Mouse (Mus musculus) layer of hippocampus, adult 11-12 months (tissue): ENCODE results near the gene Slc25a21.

Source experiments
- DNase-seq: peaks from one replicate; pipeline ENCODE4 v3.0.0; 2022; ENCODE audit warnings: low spot score

The Slc25a21 gene

GRCm38 (mm10) chr12:56737104-56737503 lies 460.2 kb downstream of the Slc25a21 start:
- DNase-seq = no peak

- no peak for DNase-seq
Observed at GRCm38 (mm10) chr12:56727631-56728030, 469.6 kb downstream of the Slc25a21 start.

GRCm38 (mm10) chr12:56718707-56719051 lies 478.6 kb downstream of the Slc25a21 start:
- no peak for DNase-seq

- no peak for DNase-seq
Observed at GRCm38 (mm10) chr12:56717971-56718706, 479.1 kb downstream of the Slc25a21 start.

DNA sequence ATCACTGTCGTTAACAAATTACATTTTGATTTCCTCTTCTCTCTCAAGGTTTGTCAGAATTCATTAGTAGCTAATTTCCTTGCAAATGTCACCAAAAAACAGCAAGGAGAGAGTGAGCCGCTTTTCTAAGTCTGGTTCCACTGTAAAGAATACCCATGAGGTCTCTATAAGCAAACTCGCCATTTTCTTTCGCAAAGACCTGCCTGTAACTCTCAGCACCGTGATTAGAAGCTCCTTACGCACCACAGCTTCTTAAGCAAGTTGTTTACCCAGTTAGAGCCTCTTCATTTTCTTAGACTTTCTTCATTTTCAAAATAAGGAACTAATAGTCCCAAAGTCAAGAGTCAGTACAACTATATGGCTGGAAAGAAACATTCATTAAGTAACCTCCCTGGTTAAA lies 496.3 kb downstream of the Slc25a21 start:
- DNase-seq = no peak

DNA sequence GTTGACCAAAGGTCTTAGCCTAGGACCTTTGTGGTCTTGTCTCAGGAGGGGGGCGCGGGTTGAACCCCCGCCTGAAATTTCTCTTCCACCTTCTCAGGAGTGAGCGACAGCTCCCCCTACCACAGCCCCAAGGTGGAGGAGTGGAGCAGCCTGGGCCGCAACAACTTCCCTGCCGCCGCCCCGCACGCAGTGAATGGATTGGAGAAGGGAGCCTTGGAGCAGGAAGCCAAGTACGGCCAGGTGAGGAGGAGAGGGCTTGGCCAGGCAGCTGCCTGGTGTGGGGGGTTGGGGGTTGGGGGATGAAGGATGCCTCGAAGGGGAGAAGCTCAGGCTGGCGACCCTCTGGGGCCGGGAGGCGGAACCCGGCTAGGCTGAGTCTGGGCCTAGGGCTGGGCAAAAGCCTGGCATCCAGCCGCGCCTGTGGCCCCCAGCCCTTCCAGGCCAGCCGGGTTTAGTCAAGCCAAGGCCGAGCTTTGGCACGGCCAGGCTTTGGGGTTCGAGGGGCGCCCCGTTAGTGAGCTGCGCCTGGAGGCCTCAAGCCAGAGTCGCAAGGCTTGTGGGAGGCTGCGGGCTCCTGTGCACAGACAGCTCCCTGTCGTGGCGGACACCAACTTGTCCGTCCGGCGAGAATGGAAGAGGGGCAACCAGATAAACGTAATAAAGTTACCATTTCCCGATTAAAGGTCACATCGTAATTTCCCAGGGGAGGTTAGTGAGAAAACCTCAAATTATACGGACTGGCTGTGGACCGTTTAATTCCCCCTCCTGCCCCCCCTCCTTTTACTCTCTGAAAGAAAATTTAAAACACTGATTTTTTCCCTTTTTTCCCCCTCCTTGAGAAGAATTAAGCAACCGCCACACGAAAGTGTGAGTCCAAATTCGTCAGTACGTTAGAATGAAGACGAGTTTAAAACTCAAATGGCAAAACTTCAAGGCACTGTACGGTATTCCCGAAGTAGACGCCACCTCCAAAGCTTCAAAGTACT lies 497.1 kb downstream of the Slc25a21 start:
- DNase-seq = no peak

GRCm38 (mm10) chr12:56699351-56699750 lies 497.9 kb downstream of the Slc25a21 start:
- no peak for DNase-seq

DNA sequence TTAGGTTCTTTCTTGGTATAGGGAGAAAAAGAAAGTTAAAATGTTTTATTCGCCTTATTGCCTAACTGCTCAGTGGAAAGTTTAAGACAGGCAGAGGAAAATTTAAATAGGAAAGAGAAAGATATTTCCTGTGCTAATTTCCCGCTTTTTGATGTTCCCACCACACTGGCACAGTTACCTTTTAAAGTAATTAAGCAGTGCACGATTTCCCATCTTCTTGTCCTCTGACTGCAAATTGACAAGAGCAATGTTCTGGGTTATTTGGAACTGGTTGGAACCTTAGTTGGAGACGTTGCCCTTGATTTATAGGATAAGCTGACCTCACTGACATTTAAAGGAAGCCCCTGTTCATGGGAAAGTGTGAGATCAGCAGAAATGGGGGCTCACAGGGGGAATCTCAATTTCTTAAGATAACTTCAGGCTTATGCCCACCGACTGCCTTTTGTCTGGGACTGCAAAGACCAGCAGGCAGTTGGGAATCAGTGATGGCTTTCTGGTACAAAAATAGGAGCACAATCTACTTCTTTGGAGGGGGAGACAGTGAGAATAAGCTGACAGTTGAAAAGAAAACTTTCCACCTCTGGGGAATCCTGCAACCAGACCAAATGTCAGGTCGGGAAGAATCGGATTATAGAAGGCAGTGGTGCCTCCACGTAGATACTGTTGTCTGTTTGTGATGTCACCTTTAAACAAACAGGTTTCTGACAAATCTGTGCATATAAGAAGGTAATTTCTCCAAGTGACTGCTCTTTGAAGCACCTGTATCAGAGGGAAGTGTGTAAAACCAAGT lies 498.9 kb downstream of the Slc25a21 start:
- DNase-seq = no peak

GRCm38 (mm10) chr12:56697785-56698184 lies 499.5 kb downstream of the Slc25a21 start:
- DNase-seq = no peak

- no peak for DNase-seq
Observed at GRCm38 (mm10) chr12:56697011-56697740, 500.1 kb downstream of the Slc25a21 start.

- no peak for DNase-seq
Observed at GRCm38 (mm10) chr12:56696174-56697010, 500.9 kb downstream of the Slc25a21 start.

- no peak for DNase-seq
Observed at GRCm38 (mm10) chr12:56695358-56696173, 501.7 kb downstream of the Slc25a21 start.

DNA sequence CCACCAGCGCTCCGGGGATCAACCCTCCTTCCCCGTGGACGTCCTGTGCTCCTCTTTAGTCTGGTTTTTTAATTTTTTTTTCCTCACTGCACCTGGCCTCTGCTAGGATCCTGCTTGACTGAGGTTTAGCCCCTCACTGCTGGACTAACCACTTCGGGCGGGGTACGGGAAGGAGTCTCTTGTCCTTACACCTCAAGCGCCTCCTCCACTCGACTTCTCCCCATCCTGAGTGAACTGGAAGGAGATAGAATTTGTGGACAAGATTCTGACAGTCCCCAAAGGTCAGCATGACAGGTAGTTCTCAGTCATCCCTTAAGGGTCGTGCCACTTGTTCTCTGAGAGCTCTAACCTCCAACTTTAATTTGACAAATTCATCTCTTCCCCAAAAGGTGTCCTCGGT lies 502.3 kb downstream of the Slc25a21 start:
- no peak for DNase-seq

GRCm38 (mm10) chr12:56694361-56694760 lies 502.9 kb downstream of the Slc25a21 start:
- no peak for DNase-seq

DNA sequence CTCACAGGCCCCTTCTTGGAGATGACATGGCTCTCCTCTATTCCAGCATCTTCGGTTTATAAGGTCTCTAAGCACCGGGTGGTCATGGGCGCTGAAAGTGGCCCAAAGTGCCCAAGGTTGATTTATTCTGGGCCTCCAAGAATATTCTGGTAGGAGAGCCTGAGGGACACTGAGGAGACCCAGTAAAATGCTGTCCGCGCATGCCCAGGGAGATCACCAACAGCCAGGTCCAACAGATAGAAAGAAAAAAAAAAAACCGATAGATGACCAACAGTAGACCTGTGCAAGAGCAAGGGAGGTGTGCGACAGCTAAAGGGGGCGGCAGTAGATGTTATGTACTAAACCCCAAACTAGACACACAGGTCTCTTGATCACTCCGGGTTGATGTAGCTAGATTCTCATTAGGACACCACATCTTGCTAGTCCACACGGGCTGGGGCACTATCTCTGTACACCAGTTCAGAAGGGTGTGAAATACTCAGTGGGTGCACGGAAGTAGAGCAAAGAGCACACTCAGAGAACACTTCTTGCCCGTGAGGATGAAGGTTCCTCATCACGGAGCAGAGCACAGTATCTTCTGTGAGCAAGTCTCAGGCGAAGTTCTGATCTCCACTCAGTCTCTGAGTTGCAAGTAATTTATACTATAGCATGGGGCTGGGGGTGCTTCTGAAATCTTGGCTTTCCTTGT lies 503.7 kb downstream of the Slc25a21 start:
- DNase-seq = no peak

- DNase-seq = no peak
Observed at GRCm38 (mm10) chr12:56692536-56692935, 504.7 kb downstream of the Slc25a21 start.

DNA sequence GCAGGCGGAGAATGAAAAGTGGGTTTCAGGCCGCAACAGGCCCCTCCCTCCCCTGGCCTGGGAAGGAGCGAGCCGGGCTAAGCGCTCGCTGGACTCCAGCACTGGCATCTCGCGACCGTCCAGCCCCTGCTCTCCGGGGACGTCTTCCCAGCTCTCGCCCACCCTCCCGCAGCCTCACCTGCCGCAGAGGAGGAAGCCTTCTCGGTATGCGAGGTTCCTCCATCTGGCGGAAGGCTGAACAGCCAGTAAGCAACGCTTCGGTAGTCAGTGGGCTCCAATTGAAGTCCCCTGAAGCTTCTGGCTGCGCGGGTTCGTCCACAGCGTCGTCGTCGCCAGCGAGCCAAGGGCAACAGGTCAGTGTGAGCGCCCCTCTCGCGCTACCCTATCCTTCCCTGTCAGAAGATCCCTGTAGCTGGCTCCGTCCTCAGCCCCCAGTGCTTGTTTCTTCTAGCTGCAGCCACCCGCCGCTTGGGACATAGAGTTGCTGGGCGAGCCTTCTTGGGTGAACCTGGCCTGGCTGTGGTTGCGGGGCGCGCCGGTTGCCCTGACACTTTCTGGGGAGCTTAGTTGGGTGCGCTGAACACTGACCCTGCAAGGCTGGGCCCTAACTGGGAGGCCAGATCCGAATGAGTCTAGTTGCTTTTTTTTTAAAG lies 505.7 kb downstream of the Slc25a21 start, which contains the start of gene Pax9:
TSS of gene Pax9 (plus strand) at position 341 of the 653 bp plus-strand sequence.
- DNase-seq = no peak

DNA sequence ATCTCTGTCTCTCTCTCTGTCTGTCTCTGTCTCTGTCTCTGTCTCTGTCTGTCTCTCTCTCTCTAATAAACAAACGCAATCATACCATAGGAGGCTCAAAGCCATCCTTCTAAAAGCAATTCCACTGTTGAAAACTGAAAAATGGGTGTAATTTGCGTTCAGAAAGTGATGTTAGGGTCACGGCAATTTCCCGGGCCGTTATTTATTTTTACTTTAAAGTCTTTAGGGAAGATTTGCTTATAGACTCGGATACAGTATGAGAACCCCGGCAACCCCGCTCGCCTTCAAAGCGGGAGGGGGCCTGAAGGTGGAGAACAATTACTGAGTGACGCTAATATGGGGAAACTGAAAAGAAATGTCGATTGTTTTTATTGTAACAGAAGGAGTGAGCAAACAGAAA lies 506.3 kb downstream of the Slc25a21 start:
- no peak for DNase-seq

- DNase-seq = no peak
Observed at GRCm38 (mm10) chr12:56690366-56690765, 506.9 kb downstream of the Slc25a21 start.
